Mouse (Mus musculus) midbrain, embryonic 16.5 days (tissue): ENCODE data around the gene Gm21992. TPM values are rescaled to one million over a fixed set of nuclear protein-coding genes. Genes with fewer than 3 reads are reported as not detected.

Source experiments
- ATAC-seq: fragments of 200-750 bp; cut with Nextera tagmentation; 2 replicates; pipeline ENCODE4 v1.8.0; 2017; ENCODE audit warnings: moderate TSS enrichment
- H3K27ac ChIP-seq: fragments of 300-500 bp; sonication (generic); 2 replicates; pipeline ENCODE4 v1.5.1; 2014; ENCODE audit warnings: mild to moderate bottlenecking, low read length, mixed read lengths
- H3K27me3 ChIP-seq: fragments of 300-500 bp; sonication (generic); 2 replicates; pipeline ENCODE4 v1.6.1; 2014; ENCODE audit warnings: low read depth, low read length, mixed read lengths; ENCODE audit not compliant: control insufficient read depth, insufficient read depth
- H3K36me3 ChIP-seq: fragments of 300-500 bp; sonication (generic); 2 replicates; pipeline ENCODE4 v1.6.1; 2014; ENCODE audit warnings: mild to moderate bottlenecking, low read length, moderate library complexity, mixed read lengths; ENCODE audit not compliant: control insufficient read depth, insufficient read depth
- H3K4me1 ChIP-seq: fragments of 300-500 bp; sonication (generic); 2 replicates; pipeline ENCODE4 v1.6.1; 2014; ENCODE audit warnings: mild to moderate bottlenecking, low read length, mixed read lengths; ENCODE audit not compliant: control insufficient read depth, insufficient read depth
- H3K4me2 ChIP-seq: fragments of 300-500 bp; sonication (generic); 2 replicates; pipeline ENCODE4 v1.6.1; 2014; ENCODE audit warnings: mild to moderate bottlenecking, low read length, mixed read lengths
- H3K4me3 ChIP-seq: fragments of 300-500 bp; sonication (generic); 2 replicates; pipeline ENCODE4 v1.5.1; 2014; ENCODE audit warnings: low read depth, mild to moderate bottlenecking, low read length, moderate library complexity, mixed read lengths
- H3K9ac ChIP-seq: fragments of 300-500 bp; sonication (generic); 2 replicates; pipeline ENCODE4 v1.6.1; 2014; ENCODE audit warnings: low read depth, low read length, mixed read lengths
- H3K9me3 ChIP-seq: fragments of 300-500 bp; sonication (generic); replicated peaks from 2 replicates; pipeline ENCODE4 v1.6.1; 2014; ENCODE audit warnings: mild to moderate bottlenecking, low read length, mixed read lengths; ENCODE audit not compliant: control insufficient read depth, poor library complexity, severe bottlenecking
- WGBS: fragments of 180-500 bp; shearing (Covaris S2); extraction: QIAGEN DNeasy Blood & Tissue Kit; methylation state at CpG from one replicate; pipeline ENCODE4 v1.1.7; 2014; 5-methylcytosine and 5-hydroxymethylcytosine counted together
- polyA plus RNA-seq: library from polyadenylated mRNA; unstranded; fragments of >200 nt; fragmentation: Nextera tagmentation; extraction: Ambion mirVana; gene quantifications from 2 replicates; pipeline ENCODE4 v1.2.1, GENCODE M21; 2015

Gm21992 gene
- polyA plus RNA-seq = 19.0 and 21.2 TPM in 2 replicates

GRCm38 (mm10) chr19:4811063-4811908 is at the start of gene Gm21992, which contains the start of gene Rbm14:
Gene Gm21992, minus strand, starts transcription at chr19:4811612.
Gene Rbm14, minus strand, starts transcription at chr19:4811634.
- Histone ChIP-seq H3K27ac (peak within 1 kb of the TSS; percentile 84), H3K36me3 (no peaks in the 10 kb centered on the region)
- under 1% methylated on average over 83 of the region's 83 CpGs for WGBS

GRCm38 (mm10) chr19:4859081-4859480 is 47.7 kb upstream of the Gm21992 start:
- no peaks in the 10 kb centered on the region for H3K27me3 ChIP-seq
- no peak for ATAC-seq
- H3K36me3 ChIP-seq = peaks cover 20% of the 10 kb centered on the region
- H3K4me2 ChIP-seq = no peak overlapping the region
- no peak overlapping the region for H3K4me3 ChIP-seq
- no peak overlapping the region for H3K9ac ChIP-seq
- H3K4me1 ChIP-seq = peaks cover 12% of the 10 kb centered on the region
- H3K9me3 ChIP-seq = no peaks in the 10 kb centered on the region
- H3K27ac ChIP-seq = no peak overlapping the region
- WGBS = 85% methylated on average over 6 of the region's 6 CpGs

More at GRCm38 (mm10) chr19:4811063-4811908, at the start of gene Gm21992, which contains the start of gene Rbm14:
- peak within 1 kb of the TSS; percentile 77 for H3K9ac ChIP-seq
- H3K27me3 ChIP-seq = no peaks in the 10 kb centered on the region
- peaks cover 22% of the 10 kb centered on the region for H3K4me1 ChIP-seq
- peak within 1 kb of the TSS; percentile 96 for H3K4me2 ChIP-seq
- peak within 1 kb of the TSS; percentile 53 for H3K4me3 ChIP-seq
- no peaks in the 10 kb centered on the region for H3K9me3 ChIP-seq
- peak; percentile 99 for ATAC-seq

- H3K4me3 ChIP-seq = peak overlapping the region; percentile 80
- H3K4me1 ChIP-seq = peaks cover 12% of the 10 kb centered on the region
- H3K9ac ChIP-seq = peak overlapping the region; percentile 82
- peak overlapping the region; percentile 98 for H3K4me2 ChIP-seq
- no peaks in the 10 kb centered on the region for H3K27me3 ChIP-seq
- WGBS = 46% methylated on average over 4 of the region's 4 CpGs
- no peak for ATAC-seq
- peaks cover 18% of the 10 kb centered on the region for H3K36me3 ChIP-seq
- no peaks in the 10 kb centered on the region for H3K9me3 ChIP-seq
- no peak overlapping the region for H3K27ac ChIP-seq
Measured at GRCm38 (mm10) chr19:4855951-4856350, 44.5 kb upstream of the Gm21992 start.

GRCm38 (mm10) chr19:4855470-4855820 is 44.0 kb upstream of the Gm21992 start:
- Histone ChIP-seq H3K27me3 (no peaks in the 10 kb centered on the region), H3K36me3 (peaks cover 17% of the 10 kb centered on the region), H3K4me1 (peaks cover 12% of the 10 kb centered on the region), H3K9ac (peak overlapping the region; percentile 82), H3K9me3 (no peaks in the 10 kb centered on the region), H3K27ac (peak overlapping the region; percentile 60), H3K4me3 (peak overlapping the region; percentile 80), H3K4me2 (peak overlapping the region; percentile 98)
- WGBS = under 1% methylated on average over 14 of the region's 14 CpGs
- ATAC-seq = peak; percentile 63

- Histone ChIP-seq H3K9me3 (no peaks in the 10 kb centered on the region), H3K27me3 (no peaks in the 10 kb centered on the region), H3K27ac (peak within 1 kb of the TSS; percentile 60), H3K4me3 (peak within 1 kb of the TSS; percentile 80), H3K4me2 (peak within 1 kb of the TSS; percentile 98), H3K9ac (peak within 1 kb of the TSS; percentile 82), H3K4me1 (peaks cover 12% of the 10 kb centered on the region), H3K36me3 (peaks cover 11% of the 10 kb centered on the region)
- ATAC-seq = peak; percentile 96
- 3% methylated on average over 45 of the region's 45 CpGs for WGBS
Measured at GRCm38 (mm10) chr19:4854552-4855469, 43.4 kb upstream of the Gm21992 start, which contains the start of gene Ctsf. Gene Ctsf, plus strand, starts transcription at chr19:4855130.

- H3K4me3 ChIP-seq = no peak overlapping the region
- ATAC-seq = no peak
- no peaks in the 10 kb centered on the region for H3K27me3 ChIP-seq
- H3K36me3 ChIP-seq = no peaks in the 10 kb centered on the region
- H3K4me2 ChIP-seq = no peak overlapping the region
- WGBS = 24% methylated on average over 5 of the region's 5 CpGs
- H3K9ac ChIP-seq = no peak overlapping the region
- no peaks in the 10 kb centered on the region for H3K9me3 ChIP-seq
- H3K4me1 ChIP-seq = peaks cover 5% of the 10 kb centered on the region
- no peak overlapping the region for H3K27ac ChIP-seq
Measured at GRCm38 (mm10) chr19:4850281-4850680, 38.9 kb upstream of the Gm21992 start.

- 52% methylated on average over 4 of the region's 4 CpGs for WGBS
- Histone ChIP-seq H3K27ac (no peak overlapping the region), H3K36me3 (no peaks in the 10 kb centered on the region), H3K27me3 (no peaks in the 10 kb centered on the region), H3K4me1 (peaks cover 5% of the 10 kb centered on the region), H3K9me3 (no peaks in the 10 kb centered on the region), H3K4me2 (no peak overlapping the region), H3K4me3 (no peak overlapping the region), H3K9ac (no peak overlapping the region)
- ATAC-seq = no peak
Measured at GRCm38 (mm10) chr19:4849800-4850199, 38.4 kb upstream of the Gm21992 start.

GRCm38 (mm10) chr19:4847490-4847889 is 36.1 kb upstream of the Gm21992 start:
- 33% methylated on average over 7 of the region's 7 CpGs for WGBS
- no peak overlapping the region for H3K27ac ChIP-seq

More at GRCm38 (mm10) chr19:4847490-4847889, 36.1 kb upstream of the Gm21992 start:
- no peak overlapping the region for H3K9ac ChIP-seq
- no peaks in the 10 kb centered on the region for H3K9me3 ChIP-seq
- no peak overlapping the region for H3K4me2 ChIP-seq
- no peak for ATAC-seq
- H3K36me3 ChIP-seq = no peaks in the 10 kb centered on the region
- no peaks in the 10 kb centered on the region for H3K27me3 ChIP-seq
- H3K4me3 ChIP-seq = no peak overlapping the region
- H3K4me1 ChIP-seq = no peaks in the 10 kb centered on the region
